Mouse (Mus musculus) brain, adult 10 weeks (tissue): ENCODE measurements around the gene Mlycd. TPM values are rescaled to one million over a fixed set of nuclear protein-coding genes. Genes with fewer than 3 reads are reported as not detected.

Experiments
- polyA plus RNA-seq: library from polyadenylated mRNA; stranded (reverse); fragments of 350-450 nt; fragmentation: Illumina TruSeq; extraction: RNeasy Lipid Tissue Mini Kit (QIAGEN cat#74804); gene quantifications from one replicate; pipeline ENCODE4 v1.2.3, GENCODE M21; 2015; ENCODE audit warnings: low read depth, low replicate concordance

The Mlycd gene
- 26.3 TPM for polyA plus RNA-seq

DNA sequence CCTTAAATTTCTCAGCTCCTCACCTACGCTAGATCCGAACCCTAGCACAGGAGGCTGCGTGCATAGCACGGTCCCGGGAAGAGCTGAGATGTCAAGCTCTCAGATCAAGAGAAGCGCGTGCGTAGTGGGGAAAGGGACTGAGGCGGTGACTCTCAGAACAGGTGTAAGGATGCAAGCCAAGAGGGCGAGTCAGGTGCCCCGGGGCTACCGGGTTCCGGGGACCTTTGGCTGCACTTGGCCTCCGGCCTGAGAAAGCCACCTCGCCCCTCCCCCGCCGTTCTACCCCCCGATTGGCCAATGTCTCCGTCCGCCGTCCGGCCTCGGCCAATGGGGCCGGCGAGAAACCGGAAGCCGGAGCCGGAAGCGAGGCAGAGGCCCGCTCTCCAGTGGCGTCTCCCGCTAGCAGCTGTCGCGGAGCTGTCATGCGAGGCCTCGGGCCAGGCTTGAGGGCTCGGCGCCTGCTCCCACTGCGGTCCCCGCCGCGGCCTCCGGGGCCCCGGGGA is at the start of gene Mlycd:
TSS of gene Mlycd (plus strand) at position 355 of the 503 bp plus-strand sequence.

DNA sequence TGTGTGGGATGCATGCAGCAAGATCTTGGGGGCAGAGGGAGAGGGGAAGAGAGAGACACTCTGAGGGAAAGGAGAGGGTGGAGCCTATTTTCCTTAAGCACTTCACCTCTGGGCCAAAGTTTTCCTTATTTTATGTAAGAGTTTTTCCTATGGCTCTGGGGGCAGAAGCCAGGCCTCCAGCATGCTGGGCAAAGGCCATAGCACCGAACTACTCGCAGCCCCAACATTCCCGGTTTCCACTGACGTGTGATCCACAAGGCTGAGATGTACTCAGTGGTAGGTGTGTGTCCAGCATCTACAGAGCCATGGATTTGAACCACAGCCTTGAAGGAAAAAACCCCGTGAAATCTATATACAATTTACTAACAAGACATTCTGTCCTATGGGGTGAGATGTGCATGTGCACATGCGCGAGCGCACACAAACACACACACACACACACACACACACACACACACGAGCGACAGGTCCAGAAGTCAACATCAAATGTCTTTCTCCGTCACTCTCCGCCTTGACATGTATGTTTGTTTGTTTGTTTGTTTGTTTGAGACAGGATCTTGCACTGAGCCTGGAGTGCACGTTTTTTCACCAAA is 39.0 kb downstream of the Mlycd start, which contains the start of gene Osgin1:
TSS of gene Osgin1 (plus strand) at position 543 of the 593 bp plus-strand sequence.

DNA sequence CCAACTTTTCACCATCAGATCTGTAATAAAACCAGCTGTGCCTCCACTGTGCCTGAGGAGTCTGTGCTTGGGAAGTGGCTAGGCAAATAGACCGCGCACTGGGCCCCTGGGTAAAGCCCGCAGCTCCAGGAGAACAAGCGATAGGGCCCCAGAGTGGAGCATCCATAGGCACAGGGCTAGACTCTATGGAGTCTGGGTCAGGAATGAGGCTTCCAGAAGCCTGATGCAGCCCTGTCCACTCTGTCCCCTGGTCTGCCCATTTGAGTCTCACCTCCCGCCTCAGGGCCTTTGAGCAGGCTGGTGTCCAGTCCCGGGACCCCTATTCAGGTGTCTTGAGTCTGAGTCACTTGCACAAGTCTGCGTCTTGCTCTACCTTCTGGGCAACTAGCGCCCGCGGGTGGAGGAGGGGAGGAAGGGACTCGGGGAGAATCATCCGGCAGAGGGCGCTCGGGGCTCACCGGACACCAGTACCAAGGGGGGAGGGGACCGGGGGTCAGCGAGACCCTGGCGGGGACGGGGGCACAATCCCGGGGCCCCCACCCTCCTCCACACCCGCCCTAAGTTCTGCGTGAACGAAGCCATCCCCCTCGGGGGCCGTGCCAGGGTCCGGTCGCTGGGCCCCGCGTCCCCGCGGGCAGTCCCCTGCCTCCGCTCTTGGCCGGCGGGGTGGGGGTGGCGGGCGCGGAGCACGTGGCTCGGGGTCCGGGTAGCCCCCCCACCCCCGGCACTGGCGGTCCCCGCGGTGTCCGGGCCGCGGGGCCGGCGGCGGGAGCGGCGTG is 51.7 kb downstream of the Mlycd start, which contains the start of gene Necab2:
TSS of gene Necab2 (plus strand) at position 509 of the 779 bp plus-strand sequence.

Other genes starting within 250 kb of the Mlycd start
- 449 TPM for gene Hsbp1, start 50.4 kb upstream of the Mlycd start, polyA plus RNA-seq
- gene Osgin1, start 39.2 kb downstream of the Mlycd start, polyA plus RNA-seq, result 0.76 TPM
- 70.0 TPM for gene Necab2, start 51.8 kb downstream of the Mlycd start, polyA plus RNA-seq
- not detected for gene Slc38a8, start 106.8 kb downstream of the Mlycd start, polyA plus RNA-seq
- 54.4 TPM for gene Mbtps1, start 163.9 kb downstream of the Mlycd start, polyA plus RNA-seq
- gene Hsdl1, start 180.3 kb downstream of the Mlycd start, polyA plus RNA-seq, result 35.0 TPM
- 0.30 TPM for gene Dnaaf1, start 180.4 kb downstream of the Mlycd start, polyA plus RNA-seq
- 8.3 TPM for gene Taf1c, start 210.3 kb downstream of the Mlycd start, polyA plus RNA-seq
- gene Adad2, start 217.9 kb downstream of the Mlycd start, polyA plus RNA-seq, result 0.31 TPM
- 8.4 TPM for gene Kcng4, start 240.8 kb downstream of the Mlycd start, polyA plus RNA-seq